Mouse (Mus musculus) heart, adult 2 months (tissue): ENCODE data around the gene Neb.

ENCODE experiments used
- CTCF ChIP-seq: fragments of 200-600 bp; IDR thresholded peaks from 2 replicates; pipeline ENCODE4 v1.8.1; 2022; ENCODE audit warnings: antibody characterized with exemption, mild to moderate bottlenecking, moderate library complexity
- EP300 ChIP-seq: fragments of 200-500 bp; IDR thresholded peaks from 2 replicates; pipeline ENCODE4 v1.6.1; 2011; ENCODE audit warnings: low read depth, low read length, control low read depth; ENCODE audit not compliant: insufficient read depth
- POLR2A ChIP-seq: fragments of 200-500 bp; IDR thresholded peaks from 2 replicates; pipeline ENCODE4 v1.6.1; 2011; ENCODE audit warnings: mild to moderate bottlenecking, low read depth, low read length, control low read depth; ENCODE audit not compliant: insufficient read depth

- TF ChIP-seq POLR2A (no peak), CTCF (no peak), EP300 (no peak)
Observed at GRCm38 (mm10) chr2:52386451-52386850, 8.2 kb upstream of the Neb start.
